Mouse (Mus musculus): ENCODE data around the gene Nup160. TPM values are rescaled to one million over a fixed set of nuclear protein-coding genes. Genes with fewer than 3 reads are reported as not detected.

The Nup160 gene
- polyA plus RNA-seq, 1 experiment from 2014 or later: 43.0 TPM

GRCm38 (mm10) chr2:90667388-90668265 is 9.4 kb upstream of the Nup160 start:
- Histone ChIP-seq H3K27me3 (no peaks in the 10 kb centered on the region), H3K4me3 (no peak overlapping the region), H3K36me3 (no peaks in the 10 kb centered on the region), H3K4me1 (no peaks in the 10 kb centered on the region), H3K27ac (no peak overlapping the region), H3K9ac (no peak overlapping the region), H3K9me3 (replicated peaks) (0 out of 2 replicates have a peak, but pooled peaks cover 3% of the 10 kb centered on the region), H3K4me2 (replicated peaks) (peak overlapping the region; percentile 17)
- no peak for ATAC-seq (ENCODE audit: low FRiP score)
- 48% methylated on average over 21 of the region's 21 CpGs for WGBS

- no peak overlapping the region for H3K9ac ChIP-seq
- WGBS: 91% methylated on average over 6 of the region's 6 CpGs
Observed at GRCm38 (mm10) chr2:90670343-90670742, 6.7 kb upstream of the Nup160 start.

GRCm38 (mm10) chr2:90673339-90673738 is 3.7 kb upstream of the Nup160 start:
- no peak for ATAC-seq (ENCODE audit: low FRiP score)
- WGBS: 97% methylated on average over 1 of the region's 1 CpGs
- no peaks in the 10 kb centered on the region for H3K4me1 ChIP-seq
- H3K9me3 ChIP-seq (replicated peaks): 0 out of 2 replicates have a peak, but pooled peaks cover 3% of the 10 kb centered on the region
- H3K27me3 ChIP-seq: no peaks in the 10 kb centered on the region
- H3K9ac ChIP-seq: no peak overlapping the region
- H3K4me2 ChIP-seq (replicated peaks): no peak overlapping the region
- no peak overlapping the region for H3K4me3 ChIP-seq
- no peak overlapping the region for H3K27ac ChIP-seq
- no peaks in the 10 kb centered on the region for H3K36me3 ChIP-seq

More at GRCm38 (mm10) chr2:90670343-90670742, 6.7 kb upstream of the Nup160 start:
- H3K36me3 ChIP-seq: no peaks in the 10 kb centered on the region
- no peaks in the 10 kb centered on the region for H3K4me1 ChIP-seq
- 0 out of 2 replicates have a peak, but pooled peaks cover 3% of the 10 kb centered on the region for H3K9me3 ChIP-seq (replicated peaks)
- no peak for ATAC-seq (ENCODE audit: low FRiP score)
- H3K4me3 ChIP-seq: no peak overlapping the region
- H3K4me2 ChIP-seq (replicated peaks): no peak overlapping the region
- H3K27ac ChIP-seq: no peak overlapping the region
- no peaks in the 10 kb centered on the region for H3K27me3 ChIP-seq

GRCm38 (mm10) chr2:90674555-90674954 is 2.5 kb upstream of the Nup160 start:
- H3K36me3 ChIP-seq: no peaks in the 10 kb centered on the region
- H3K27me3 ChIP-seq: no peaks in the 10 kb centered on the region
- no peak overlapping the region for H3K4me3 ChIP-seq
- H3K4me1 ChIP-seq: no peaks in the 10 kb centered on the region
- 0 out of 2 replicates have a peak, but pooled peaks cover 3% of the 10 kb centered on the region for H3K9me3 ChIP-seq (replicated peaks)
- H3K9ac ChIP-seq: no peak overlapping the region
- WGBS: 94% methylated on average over 2 of the region's 2 CpGs
- ATAC-seq (ENCODE audit: low FRiP score): no peak
- no peak overlapping the region for H3K27ac ChIP-seq
- no peak overlapping the region for H3K4me2 ChIP-seq (replicated peaks)

- H3K27ac ChIP-seq: no peak overlapping the region
- no peak overlapping the region for H3K9ac ChIP-seq
- no peaks in the 10 kb centered on the region for H3K27me3 ChIP-seq
- H3K4me1 ChIP-seq: peaks cover 9% of the 10 kb centered on the region
- H3K9me3 ChIP-seq (replicated peaks): no peaks in the 10 kb centered on the region
- no peaks in the 10 kb centered on the region for H3K36me3 ChIP-seq
- WGBS: 92% methylated on average over 2 of the region's 2 CpGs
- no peak overlapping the region for H3K4me2 ChIP-seq (replicated peaks)
- ATAC-seq (ENCODE audit: low FRiP score): no peak
- no peak overlapping the region for H3K4me3 ChIP-seq
Observed at GRCm38 (mm10) chr2:90675488-90675887, 1.5 kb upstream of the Nup160 start.

GRCm38 (mm10) chr2:90678256-90679060 is 1.4 kb downstream of the Nup160 start:
- ATAC-seq (ENCODE audit: low FRiP score): peak; percentile 57
- no peaks in the 10 kb centered on the region for H3K27me3 ChIP-seq
- peak overlapping the region; percentile 94 for H3K27ac ChIP-seq
- H3K36me3 ChIP-seq: peaks cover 8% of the 10 kb centered on the region; the same call in 1 of the 2 replicates
- WGBS: 32% methylated on average over 26 of the region's 26 CpGs
- H3K9me3 ChIP-seq (replicated peaks): no peaks in the 10 kb centered on the region
- H3K4me3 ChIP-seq: peak overlapping the region; percentile 73
- H3K9ac ChIP-seq: peak overlapping the region; percentile 76
- H3K4me2 ChIP-seq (replicated peaks): peak overlapping the region; percentile 85
- peaks cover 13% of the 10 kb centered on the region for H3K4me1 ChIP-seq

- H3K9me3 ChIP-seq (replicated peaks): no peaks in the 10 kb centered on the region
- peak overlapping the region; percentile 85 for H3K4me2 ChIP-seq (replicated peaks)
- H3K4me1 ChIP-seq: peaks cover 13% of the 10 kb centered on the region
- H3K4me3 ChIP-seq: peak overlapping the region; percentile 73
- no peaks in the 10 kb centered on the region for H3K27me3 ChIP-seq
- under 1% methylated on average over 63 of the region's 63 CpGs for WGBS
- H3K36me3 ChIP-seq: peaks cover 10% of the 10 kb centered on the region
- peak overlapping the region; percentile 76 for H3K9ac ChIP-seq
- H3K27ac ChIP-seq: peak overlapping the region; percentile 94
- peak; percentile 98 for ATAC-seq (ENCODE audit: low FRiP score)
Observed at GRCm38 (mm10) chr2:90679061-90679810, 2.2 kb downstream of the Nup160 start.

GRCm38 (mm10) chr2:90700943-90701342 is 23.9 kb downstream of the Nup160 start:
- Histone ChIP-seq H3K4me1 (no peaks in the 10 kb centered on the region), H3K9ac (no peak overlapping the region), H3K27me3 (no peaks in the 10 kb centered on the region), H3K4me2 (replicated peaks) (no peak overlapping the region), H3K36me3 (peaks cover 86% of the 10 kb centered on the region), H3K27ac (no peak overlapping the region), H3K4me3 (no peak overlapping the region), H3K9me3 (replicated peaks) (no peaks in the 10 kb centered on the region)
- WGBS: 93% methylated on average over 4 of the region's 4 CpGs
- no peak for ATAC-seq (ENCODE audit: low FRiP score)

- Histone ChIP-seq H3K27ac (no peak overlapping the region), H3K9me3 (replicated peaks) (no peaks in the 10 kb centered on the region), H3K4me2 (replicated peaks) (no peak overlapping the region), H3K4me1 (no peaks in the 10 kb centered on the region), H3K36me3 (peaks cover 87% of the 10 kb centered on the region), H3K9ac (no peak overlapping the region), H3K27me3 (no peaks in the 10 kb centered on the region), H3K4me3 (no peak overlapping the region)
- ATAC-seq (ENCODE audit: low FRiP score): no peak
- WGBS: 41% methylated on average over 1 of the region's 1 CpGs
Observed at GRCm38 (mm10) chr2:90708548-90708947, 31.5 kb downstream of the Nup160 start.

GRCm38 (mm10) chr2:90715555-90716092 is 38.6 kb downstream of the Nup160 start:
- Histone ChIP-seq H3K27me3 (no peaks in the 10 kb centered on the region), H3K36me3 (peaks cover 73% of the 10 kb centered on the region), H3K4me3 (no peak overlapping the region), H3K9ac (no peak overlapping the region), H3K9me3 (replicated peaks) (no peaks in the 10 kb centered on the region), H3K4me2 (replicated peaks) (no peak overlapping the region), H3K27ac (no peak overlapping the region), H3K4me1 (no peaks in the 10 kb centered on the region)
- no peak for ATAC-seq (ENCODE audit: low FRiP score)
- 93% methylated on average over 7 of the region's 7 CpGs for WGBS

GRCm38 (mm10) chr2:90717366-90717765 is 40.4 kb downstream of the Nup160 start:
- H3K4me3 ChIP-seq: no peak overlapping the region
- no peaks in the 10 kb centered on the region for H3K27me3 ChIP-seq
- no peak overlapping the region for H3K27ac ChIP-seq
- H3K4me2 ChIP-seq (replicated peaks): no peak overlapping the region
- no peaks in the 10 kb centered on the region for H3K9me3 ChIP-seq (replicated peaks)
- no peaks in the 10 kb centered on the region for H3K4me1 ChIP-seq
- WGBS: 93% methylated on average over 4 of the region's 4 CpGs
- peaks cover 72% of the 10 kb centered on the region for H3K36me3 ChIP-seq
- no peak for ATAC-seq (ENCODE audit: low FRiP score)
- no peak overlapping the region for H3K9ac ChIP-seq
